Mouse (Mus musculus) liver, adult 10 weeks (tissue): ENCODE results near the gene Aga. TPM values are rescaled to one million over a fixed set of nuclear protein-coding genes. Genes with fewer than 3 reads are reported as not detected.

ENCODE experiments used
- polyA plus RNA-seq: library from polyadenylated mRNA; stranded (reverse); fragments of 350-450 nt; fragmentation: Illumina TruSeq; extraction: RNeasy Lipid Tissue Mini Kit (QIAGEN cat#74804); gene quantifications from one replicate; pipeline ENCODE4 v1.2.3, GENCODE M21; 2014; ENCODE audit warnings: low read depth, low replicate concordance

Aga gene
- 25.5 TPM for polyA plus RNA-seq

DNA sequence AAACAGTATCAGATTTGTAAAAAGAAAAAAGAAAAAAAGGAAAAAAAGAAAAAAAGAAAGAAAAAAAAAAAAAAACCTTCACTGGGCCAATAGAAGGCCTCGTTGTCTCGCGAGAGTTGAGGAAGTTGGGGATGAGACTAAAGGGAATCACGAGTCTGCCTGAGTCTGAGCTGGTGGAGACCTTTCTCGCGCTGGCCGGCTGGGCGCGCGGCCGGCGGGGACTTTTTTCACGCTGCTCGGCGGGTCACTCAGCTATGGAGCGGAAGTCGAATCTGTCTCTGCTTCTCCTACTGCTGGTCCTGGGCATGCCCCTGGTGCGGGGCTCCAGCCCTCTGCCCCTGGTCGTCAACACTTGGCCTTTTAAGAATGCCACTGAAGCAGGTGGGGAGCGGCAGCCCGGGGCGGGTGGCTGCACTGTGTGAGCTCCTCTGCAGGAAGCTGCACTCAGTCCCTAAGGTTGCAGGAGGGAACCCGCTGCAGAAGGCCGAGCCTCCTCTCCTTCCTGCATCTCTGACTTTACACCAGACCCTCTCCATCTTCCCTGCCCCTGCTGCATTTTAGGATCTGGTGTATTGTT, at the start of gene Aga:
Gene Aga (plus strand): TSS at position 177 of the 577 bp plus-strand sequence.

Other genes with a start within 250 kb of the Aga start
- 0.21 TPM for gene Neil3, start 127.3 kb downstream of the Aga start, polyA plus RNA-seq